ENCODE assay signal across 10 mouse cellular contexts in genomic region chr5:115514346-115514745, GRCm38 (mm10). TPM values are rescaled to one million over a fixed set of nuclear protein-coding genes. Genes with fewer than 3 reads are reported as not detected.
DNase-seq lines count a peak whose midpoint lies in the region; ATAC-seq and TF ChIP-seq lines count a peak whose summit lies in the region.
"Had no signal": no experiment of that assay in that cellular context is flagged by ENCODE, and none has a peak within 500 bp of the region (broad histone marks: within the 10 kb centered on the region; RNA-seq: fewer than 3 reads in every experiment).

No protein-coding gene starts in this region.

- H3K27ac ChIP-seq in forebrain, embryonic 12.5 days = peak overlapping the region; percentile 54; the same call in 1 of the 2 replicates
- no peak overlapping the region for H3K27ac ChIP-seq in forebrain, embryonic 11.5 days (ENCODE audit: low read depth, low read length)
- H3K27ac ChIP-seq in liver, adult 2 months (replicated peaks; ENCODE audit: insufficient read depth, low read depth, low read length) = peak overlapping the region; percentile 92
- peak overlapping the region; percentile 58; the same call in 1 of the 2 replicates for H3K27ac ChIP-seq in hindbrain, embryonic 14.5 days
- peak overlapping the region; percentile 80 for H3K27ac ChIP-seq in liver, embryonic 16.5 days (ENCODE audit: low read length)

- no peak overlapping the region for H3K4me2 ChIP-seq in forebrain, embryonic 12.5 days
- H3K4me2 ChIP-seq in forebrain, embryonic 11.5 days (ENCODE audit: low read depth, low read length, severe bottlenecking) = no peak overlapping the region
- no peak overlapping the region for H3K4me2 ChIP-seq in hindbrain, embryonic 14.5 days (replicated peaks)
- 0 out of 2 replicates have a peak overlapping the region, but pooled peaks have one; percentile 12 for H3K4me2 ChIP-seq in liver, embryonic 16.5 days (ENCODE audit: low read depth, low read length)

- no peaks in the 10 kb centered on the region for H3K36me3 ChIP-seq in forebrain, embryonic 12.5 days (replicated peaks)
- H3K36me3 ChIP-seq in forebrain, embryonic 11.5 days (ENCODE audit: control insufficient read depth, insufficient read depth, low read length) = no peaks in the 10 kb centered on the region
- no peaks in the 10 kb centered on the region for H3K36me3 ChIP-seq in liver, adult 2 months (ENCODE audit: control insufficient read depth, insufficient read depth, low read length)
- no peaks in the 10 kb centered on the region for H3K36me3 ChIP-seq in hindbrain, embryonic 14.5 days (replicated peaks; ENCODE audit: control insufficient read depth, insufficient read depth)
- H3K36me3 ChIP-seq in liver, embryonic 16.5 days (ENCODE audit: control insufficient read depth, insufficient read depth) = no peaks in the 10 kb centered on the region

- H3K27me3 ChIP-seq in forebrain, embryonic 12.5 days = no peaks in the 10 kb centered on the region
- H3K27me3 ChIP-seq in forebrain, embryonic 11.5 days (ENCODE audit: control insufficient read depth, insufficient read depth, low read length) = no peaks in the 10 kb centered on the region
- H3K27me3 ChIP-seq in liver, adult 2 months (ENCODE audit: control insufficient read depth, insufficient read depth, low read length) = no peaks in the 10 kb centered on the region
- H3K27me3 ChIP-seq in hindbrain, embryonic 14.5 days (ENCODE audit: control insufficient read depth, insufficient read depth, low read length) = no peaks in the 10 kb centered on the region
- no peaks in the 10 kb centered on the region for H3K27me3 ChIP-seq in liver, embryonic 16.5 days (ENCODE audit: control insufficient read depth, insufficient read depth, low read depth, low read length)

- no peak for TF ChIP-seq CTCF in liver, adult 2 months (IDR thresholded peaks at IDR 0.05; ENCODE audit: low read depth, low read length)

- H3K4me3 ChIP-seq in forebrain, embryonic 12.5 days (replicated peaks) = no peak overlapping the region
- H3K4me3 ChIP-seq in forebrain, embryonic 11.5 days (ENCODE audit: low read depth, low read length) = no peak overlapping the region
- no peak overlapping the region for H3K4me3 ChIP-seq in liver, adult 2 months (ENCODE audit: insufficient read depth, low read depth, low read length)
- H3K4me3 ChIP-seq in hindbrain, embryonic 14.5 days (replicated peaks; ENCODE audit: low read length) = no peak overlapping the region
- no peak overlapping the region for H3K4me3 ChIP-seq in liver, embryonic 16.5 days (ENCODE audit: low read depth, low read length)

- H3K4me1 ChIP-seq in forebrain, embryonic 12.5 days = peaks cover 24% of the 10 kb centered on the region
- H3K4me1 ChIP-seq in forebrain, embryonic 11.5 days (replicated peaks; ENCODE audit: control insufficient read depth, insufficient read depth, low read length) = peaks cover 5% of the 10 kb centered on the region; the same call in 1 of the 2 replicates
- peaks cover 46% of the 10 kb centered on the region for H3K4me1 ChIP-seq in liver, adult 2 months (ENCODE audit: control insufficient read depth, insufficient read depth, low read length)
- peaks cover 16% of the 10 kb centered on the region; the same call in 1 of the 2 replicates for H3K4me1 ChIP-seq in hindbrain, embryonic 14.5 days (replicated peaks; ENCODE audit: control insufficient read depth, insufficient read depth, low read length)
- peaks cover 40% of the 10 kb centered on the region for H3K4me1 ChIP-seq in liver, embryonic 16.5 days (ENCODE audit: control insufficient read depth, low read depth, low read length)

- H3K9ac ChIP-seq in forebrain, embryonic 12.5 days = 0 out of 2 replicates have a peak overlapping the region, but pooled peaks have one; percentile 1
- no peak overlapping the region for H3K9ac ChIP-seq in forebrain, embryonic 11.5 days (ENCODE audit: low read length)
- H3K9ac ChIP-seq in liver, adult 2 months (ENCODE audit: low read depth, low read length) = peak overlapping the region; percentile 74
- no peak overlapping the region for H3K9ac ChIP-seq in hindbrain, embryonic 14.5 days
- H3K9ac ChIP-seq in liver, embryonic 16.5 days (ENCODE audit: low read depth, low read length) = peak overlapping the region; percentile 28

- peaks cover 40% of the 10 kb centered on the region for H3K79me2 ChIP-seq in liver, adult 2 months (ENCODE audit: control insufficient read depth, insufficient read depth, low read length)

- no peak for DNase-seq in forebrain, embryonic 11.5 days (ENCODE audit: low spot score)
- peak; percentile 94 for DNase-seq in liver, adult 2 months (ENCODE audit: extremely low read depth, low read depth, low spot score)
- no peak for DNase-seq in liver
- DNase-seq in hindbrain, embryonic 14.5 days (ENCODE audit: low spot score) = no peak
- no peak for DNase-seq in embryo, embryonic 10 days (ENCODE audit: low spot score)
- DNase-seq: cerebellum, adult 8-10 months; midbrain, embryonic 14.5 days had no signal

- H3K9me3 ChIP-seq in forebrain, embryonic 12.5 days = no peaks in the 10 kb centered on the region
- H3K9me3 ChIP-seq in forebrain, embryonic 11.5 days (ENCODE audit: control insufficient read depth, low read length) = no peaks in the 10 kb centered on the region
- H3K9me3 ChIP-seq in hindbrain, embryonic 14.5 days (ENCODE audit: control insufficient read depth, low read length) = no peaks in the 10 kb centered on the region
- no peaks in the 10 kb centered on the region for H3K9me3 ChIP-seq in liver, embryonic 16.5 days (replicated peaks; ENCODE audit: control insufficient read depth, low read length)

- no peak for TF ChIP-seq POLR2A in liver, adult 2 months (IDR thresholded peaks at IDR 0.05; ENCODE audit: extremely low read depth, insufficient read depth, low read length)

- WGBS in forebrain, embryonic 12.5 days = 83% methylated on average over 6 of the region's 6 CpGs
- WGBS in forebrain, embryonic 11.5 days = 82% methylated on average over 6 of the region's 6 CpGs
- 18% methylated on average over 6 of the region's 6 CpGs for WGBS in liver, adult 2 months
- 89% methylated on average over 6 of the region's 6 CpGs for WGBS in hindbrain, embryonic 14.5 days
- 64% methylated on average over 6 of the region's 6 CpGs for WGBS in liver, embryonic 16.5 days (ENCODE audit: insufficient replicate concordance)

- ATAC-seq in forebrain, embryonic 12.5 days (ENCODE audit: low FRiP score) = no peak
- no peak for ATAC-seq in forebrain, embryonic 11.5 days (replicated peaks; ENCODE audit: low FRiP score)
- ATAC-seq in hindbrain, embryonic 14.5 days (ENCODE audit: low FRiP score) = no peak
- peak; percentile 57 for ATAC-seq in liver, embryonic 16.5 days (ENCODE audit: low read depth)
- ATAC-seq in megakaryocyte progenitor cell, adult 5-6 weeks (replicated peaks; ENCODE audit: poor library complexity) = no peak

RNA-seq across cellular contexts. Expression of gene Pxn, which starts 7.9 kb away (rescaled TPM):
- 24.6 and 25.3 TPM in 2 replicates for polyA plus RNA-seq in forebrain, embryonic 12.5 days (2016; fragmentation: Nextera tagmentation; extraction: Ambion mirVana)
- 11.9 and 12.3 TPM in 2 replicates for polyA plus RNA-seq in forebrain, embryonic 11.5 days (2014; fragmentation: Nextera tagmentation; extraction: Ambion mirVana)
- 10.5 and 15.2 TPM in 2 replicates for total RNA-seq in liver, adult 2 months (2014; rRNA removed)
- 33.6 and 40.2 TPM in 2 replicates for polyA plus RNA-seq in liver, adult 2 months (2012; rRNA removed)
- 11.3 and 12.2 TPM in 2 replicates for polyA plus RNA-seq in hindbrain, embryonic 14.5 days (2014; fragmentation: Nextera tagmentation; extraction: Ambion mirVana)
- polyA plus RNA-seq in liver, embryonic 16.5 days (2015; fragmentation: Nextera tagmentation; extraction: Ambion mirVana) = 17.2 and 19.1 TPM in 2 replicates
- total RNA-seq in megakaryocyte progenitor cell, adult 5-6 weeks (2015) = 40.4 and 52.8 TPM in 2 replicates
- total RNA-seq in megakaryocyte progenitor cell, adult 5-6 weeks (2017) = 69.6 and 73.0 TPM in 2 replicates

RNA-seq across cellular contexts. Expression of gene Sirt4, which starts 29.8 kb away (rescaled TPM):
- polyA plus RNA-seq in forebrain, embryonic 12.5 days (2016; fragmentation: Nextera tagmentation; extraction: Ambion mirVana) = 20.0 and 23.2 TPM in 2 replicates
- polyA plus RNA-seq in forebrain, embryonic 11.5 days (2014; fragmentation: Nextera tagmentation; extraction: Ambion mirVana) = 20.6 and 22.0 TPM in 2 replicates
- 11.5 and 15.0 TPM in 2 replicates for total RNA-seq in liver, adult 2 months (2014; rRNA removed)
- 26.1 and 26.6 TPM in 2 replicates for polyA plus RNA-seq in liver, adult 2 months (2012; rRNA removed)
- 19.1 and 20.3 TPM in 2 replicates for polyA plus RNA-seq in hindbrain, embryonic 14.5 days (2014; fragmentation: Nextera tagmentation; extraction: Ambion mirVana)
- 4.6 and 6.5 TPM in 2 replicates for polyA plus RNA-seq in liver, embryonic 16.5 days (2015; fragmentation: Nextera tagmentation; extraction: Ambion mirVana)
- total RNA-seq in megakaryocyte progenitor cell, adult 5-6 weeks (2015) = 9.8 and 12.3 TPM in 2 replicates
- 2.8 and 4.6 TPM in 2 replicates for total RNA-seq in megakaryocyte progenitor cell, adult 5-6 weeks (2017)

RNA-seq across cellular contexts. Expression of gene Rplp0, which starts 44.9 kb away (rescaled TPM):
- polyA plus RNA-seq in forebrain, embryonic 12.5 days (2016; fragmentation: Nextera tagmentation; extraction: Ambion mirVana) = 860 and 944 TPM in 2 replicates
- 1,156 and 1,197 TPM in 2 replicates for polyA plus RNA-seq in forebrain, embryonic 11.5 days (2014; fragmentation: Nextera tagmentation; extraction: Ambion mirVana)
- 709 and 835 TPM in 2 replicates for total RNA-seq in liver, adult 2 months (2014; rRNA removed)
- 607 and 623 TPM in 2 replicates for polyA plus RNA-seq in liver, adult 2 months (2012; rRNA removed)
- polyA plus RNA-seq in hindbrain, embryonic 14.5 days (2014; fragmentation: Nextera tagmentation; extraction: Ambion mirVana) = 952 and 1,000 TPM in 2 replicates
- polyA plus RNA-seq in liver, embryonic 16.5 days (2015; fragmentation: Nextera tagmentation; extraction: Ambion mirVana) = 919 and 997 TPM in 2 replicates
- total RNA-seq in megakaryocyte progenitor cell, adult 5-6 weeks (2015) = 3,223 and 3,257 TPM in 2 replicates
- 1,603 and 2,013 TPM in 2 replicates for total RNA-seq in megakaryocyte progenitor cell, adult 5-6 weeks (2017)

RNA-seq across cellular contexts. Expression of gene Pla2g1b, which starts 48.3 kb away (rescaled TPM):
- polyA plus RNA-seq in forebrain, embryonic 12.5 days (2016; fragmentation: Nextera tagmentation; extraction: Ambion mirVana) = not detected in 2 replicates
- polyA plus RNA-seq in forebrain, embryonic 11.5 days (2014; fragmentation: Nextera tagmentation; extraction: Ambion mirVana) = not detected in 2 replicates
- 0.40 and 2.7 TPM in 2 replicates for total RNA-seq in liver, adult 2 months (2014; rRNA removed)
- not detected in 2 replicates for polyA plus RNA-seq in liver, adult 2 months (2012; rRNA removed)
- 0.67 TPM in 1 of 2 replicates, not detected in the other for polyA plus RNA-seq in hindbrain, embryonic 14.5 days (2014; fragmentation: Nextera tagmentation; extraction: Ambion mirVana)
- polyA plus RNA-seq in liver, embryonic 16.5 days (2015; fragmentation: Nextera tagmentation; extraction: Ambion mirVana) = not detected in 2 replicates
- not detected in 2 replicates for total RNA-seq in megakaryocyte progenitor cell, adult 5-6 weeks (2015)
- total RNA-seq in megakaryocyte progenitor cell, adult 5-6 weeks (2017) = not detected in 2 replicates
- polyA plus RNA-seq: midbrain, embryonic 14.5 days had no signal

RNA-seq across cellular contexts. Expression of gene Gcn1l1, which starts 50.7 kb away (rescaled TPM):
- polyA plus RNA-seq in forebrain, embryonic 12.5 days (2016; fragmentation: Nextera tagmentation; extraction: Ambion mirVana) = 60.4 and 67.4 TPM in 2 replicates
- 54.8 and 62.4 TPM in 2 replicates for polyA plus RNA-seq in forebrain, embryonic 11.5 days (2014; fragmentation: Nextera tagmentation; extraction: Ambion mirVana)
- total RNA-seq in liver, adult 2 months (2014; rRNA removed) = 14.8 and 18.3 TPM in 2 replicates
- polyA plus RNA-seq in liver, adult 2 months (2012; rRNA removed) = 23.2 and 28.8 TPM in 2 replicates
- 40.5 and 45.2 TPM in 2 replicates for polyA plus RNA-seq in hindbrain, embryonic 14.5 days (2014; fragmentation: Nextera tagmentation; extraction: Ambion mirVana)
- polyA plus RNA-seq in liver, embryonic 16.5 days (2015; fragmentation: Nextera tagmentation; extraction: Ambion mirVana) = 14.1 and 14.8 TPM in 2 replicates
- total RNA-seq in megakaryocyte progenitor cell, adult 5-6 weeks (2015) = 17.5 and 17.7 TPM in 2 replicates
- total RNA-seq in megakaryocyte progenitor cell, adult 5-6 weeks (2017) = 33.2 and 35.3 TPM in 2 replicates

Comparison
In these comparisons a context has a peak if more than half of its experiments do, and no peak if none do; other contexts are left out.
1. H3K9ac ChIP-seq: peak in forebrain, embryonic 12.5 days (single experiment), liver, adult 2 months (single experiment) and liver, embryonic 16.5 days (single experiment); none in forebrain, embryonic 11.5 days (single experiment) and hindbrain, embryonic 14.5 days (single experiment).